ENCODE assay signal across 17 mouse cellular contexts in genomic region chr4:128606586-128606985, GRCm38 (mm10). TPM values are rescaled to one million over a fixed set of nuclear protein-coding genes. Genes with fewer than 3 reads are reported as not detected.
A peak's percentile ranks its signal among the peaks of the same experiment; 100 is the strongest.
DNase-seq lines count a peak whose midpoint lies in the region.
"Had no signal": no experiment of that assay in that cellular context is flagged by ENCODE, and none has a peak within 500 bp of the region (broad histone marks: within the 10 kb centered on the region; RNA-seq: fewer than 3 reads in every experiment).

No protein-coding gene starts in this region.

- peak; percentile 50 to 62 for DNase-seq in adrenal gland, postnatal 36 days
- no peak for DNase-seq in adrenal gland, adult 2 months
- DNase-seq in layer of hippocampus, adult 9-11 months, result peak; percentile 56
- DNase-seq in layer of hippocampus, postnatal 25 days (ENCODE audit: extremely low spot score in 1 of 2, low spot score in 1 of 2), result no peak
- DNase-seq in right cerebral cortex, adult 18-20 months, result peak; percentile 63
- DNase-seq in right cerebral cortex, postnatal 14 days, result no peak
- DNase-seq in heart, adult 8-10 months (ENCODE audit: low spot score), result no peak
- DNase-seq: cerebellum, adult 11 months; cerebellum, adult 9-11 months; gastrocnemius, postnatal 14 days; kidney, adult 2 months; kidney, postnatal 36 days; left cerebral cortex, postnatal 4 days; liver, postnatal 0 days; lung, postnatal 36 days; right cerebral cortex, postnatal 4 days; thymus, postnatal 14 days had no signal

RNA-seq across cellular contexts. Expression of gene Zscan20, which starts 3.3 kb away (rescaled TPM):
- total RNA-seq in adrenal gland, postnatal 36 days (2021), result 1 to 10 TPM; 6.3 to 8.7 TPM
- 1 to 10 TPM; 3.9 to 5.1 TPM for total RNA-seq in adrenal gland, adult 2 months (2021)
- polyA plus RNA-seq in adrenal gland, adult 2 months (2012; rRNA removed), result 1.4 and 1.6 TPM in 2 replicates
- 10 to 100 TPM in 1 of 2 experiments, 1 to 10 TPM in 1; 9.1 to 10.9 TPM for total RNA-seq in layer of hippocampus, postnatal 25 days (2021)
- 1 to 10 TPM; 5.2 to 9.1 (median 7.8) TPM for total RNA-seq in heart, adult 8-10 months (2022)

RNA-seq across cellular contexts. Expression of gene Tlr12, which starts 11.8 kb away (rescaled TPM):
- total RNA-seq in adrenal gland, postnatal 36 days (2021), result under 1 TPM; 0.73 to 0.82 TPM
- total RNA-seq in adrenal gland, adult 2 months (2021), result 1 to 10 TPM in 1 of 2 experiments, under 1 TPM in 1; 0.46 to 1.0 TPM
- polyA plus RNA-seq in adrenal gland, adult 2 months (2012; rRNA removed), result 0.97 and 1.5 TPM in 2 replicates
- total RNA-seq in layer of hippocampus, postnatal 25 days (2021), result under 1 TPM; 0.71 to 0.80 TPM
- total RNA-seq in heart, adult 8-10 months (2022), result under 1 TPM in 2 of 4 experiments, not detected in 2; 0.28 to 0.29 TPM
- total RNA-seq: gastrocnemius, postnatal 14 days had no signal

RNA-seq across cellular contexts. Expression of gene Phc2, which starts 47.9 kb away (rescaled TPM):
- 10 to 100 TPM; 74.8 to 83.2 TPM for total RNA-seq in adrenal gland, postnatal 36 days (2021)
- total RNA-seq in adrenal gland, adult 2 months (2021), result 10 to 100 TPM; 72.6 to 91.6 TPM
- 84.0 and 89.4 TPM in 2 replicates for polyA plus RNA-seq in adrenal gland, adult 2 months (2012; rRNA removed)
- total RNA-seq in layer of hippocampus, postnatal 25 days (2021), result 10 to 100 TPM; 93.8 to 95.1 TPM
- 10 to 100 TPM; 26.8 to 38.7 (median 30.2) TPM for total RNA-seq in heart, adult 8-10 months (2022)

Comparison
In these comparisons a context has a peak if more than half of its experiments do, and no peak if none do; other contexts are left out.
1. DNase-seq: peak in adrenal gland, postnatal 36 days (2 of 2), layer of hippocampus, adult 9-11 months (single experiment) and right cerebral cortex, adult 18-20 months (single experiment); none in adrenal gland, adult 2 months (single experiment), layer of hippocampus, postnatal 25 days (0 of 2), right cerebral cortex, postnatal 14 days (single experiment) and heart, adult 8-10 months (single experiment).